13 mouse cellular contexts compared by ENCODE assay signal in the genomic region with DNA sequence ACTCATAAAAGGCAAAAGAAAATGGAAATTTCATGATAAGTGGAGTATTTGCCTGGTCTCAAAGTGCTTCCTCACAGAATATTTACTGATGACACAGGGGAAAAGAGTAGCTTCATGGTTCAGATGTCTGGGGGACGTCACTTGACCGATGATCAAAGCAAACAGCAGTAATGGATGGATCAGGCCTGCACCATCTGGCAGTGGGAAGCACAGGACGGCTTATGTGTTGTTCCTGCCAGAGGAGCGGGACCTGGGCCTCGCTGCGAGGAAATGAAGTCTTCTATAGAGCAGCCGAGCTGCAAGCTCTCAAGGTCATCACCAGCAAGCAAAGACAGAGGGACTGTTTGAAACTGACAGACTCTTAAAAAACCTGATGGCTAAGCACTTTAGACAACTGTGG. TPM values are rescaled to one million over a fixed set of nuclear protein-coding genes. Genes with fewer than 3 reads are reported as not detected.
DNase-seq lines count a peak whose midpoint lies in the region; ATAC-seq and TF ChIP-seq lines count a peak whose summit lies in the region.
"Had no signal": no experiment of that assay in that cellular context is flagged by ENCODE, and none has a peak within 500 bp of the region (broad histone marks: within the 10 kb centered on the region; RNA-seq: fewer than 3 reads in every experiment).

No protein-coding gene starts in this region.

- peak; percentile 5 for DNase-seq in hindbrain, embryonic 11.5 days (ENCODE audit: low spot score)
- peak; percentile 21 for DNase-seq in adrenal gland, adult 8-10 months
- DNase-seq in brain, embryonic 14.5 days (ENCODE audit: low read depth): peak; percentile 38
- peak; percentile 60 for DNase-seq in embryo, embryonic 10 days (ENCODE audit: low spot score)
- DNase-seq in right cerebral cortex, postnatal 10 days (ENCODE audit: low spot score in 2 of 2): no peak
- DNase-seq in lung, adult 2 months: no peak
- DNase-seq: liver, postnatal 0 days; thymus, postnatal 4 days had no signal

- 58% methylated on average over 7 of the region's 7 CpGs for WGBS in hindbrain, embryonic 11.5 days
- 59% methylated on average over 7 of the region's 7 CpGs for WGBS in hindbrain, embryonic 12.5 days
- WGBS in lung, adult 2 months: 55% methylated on average over 7 of the region's 7 CpGs

- no peak overlapping the region for H3K27ac ChIP-seq in hindbrain, embryonic 11.5 days (ENCODE audit: low read depth, low read length)
- no peak overlapping the region for H3K27ac ChIP-seq in hindbrain, embryonic 12.5 days
- H3K27ac ChIP-seq: limb, embryonic 10.5 days; midbrain, embryonic 15.5 days had no signal

- H3K4me2 ChIP-seq in hindbrain, embryonic 11.5 days (replicated peaks; ENCODE audit: low read depth, low read length): no peak overlapping the region
- no peak overlapping the region for H3K4me2 ChIP-seq in hindbrain, embryonic 12.5 days (replicated peaks)
- H3K4me2 ChIP-seq: midbrain, embryonic 15.5 days had no signal

- H3K27me3 ChIP-seq in hindbrain, embryonic 11.5 days (ENCODE audit: control insufficient read depth, insufficient read depth, low read length): no peaks in the 10 kb centered on the region
- no peaks in the 10 kb centered on the region for H3K27me3 ChIP-seq in hindbrain, embryonic 12.5 days
- H3K27me3 ChIP-seq: midbrain, embryonic 15.5 days had no signal

- H3K36me3 ChIP-seq in hindbrain, embryonic 11.5 days (ENCODE audit: control insufficient read depth, insufficient read depth, low read length): no peaks in the 10 kb centered on the region
- H3K36me3 ChIP-seq in hindbrain, embryonic 12.5 days: peaks cover 5% of the 10 kb centered on the region
- H3K36me3 ChIP-seq: midbrain, embryonic 15.5 days had no signal

- H3K4me1 ChIP-seq in hindbrain, embryonic 11.5 days (replicated peaks; ENCODE audit: control insufficient read depth, insufficient read depth, low read length): no peaks in the 10 kb centered on the region
- H3K4me1 ChIP-seq in hindbrain, embryonic 12.5 days: 0 out of 2 replicates have a peak, but pooled peaks cover 3% of the 10 kb centered on the region
- H3K4me1 ChIP-seq in lung, adult 2 months (ENCODE audit: control insufficient read depth, insufficient read depth, low read length): no peaks in the 10 kb centered on the region
- H3K4me1 ChIP-seq: midbrain, embryonic 15.5 days had no signal

- TF ChIP-seq CTCF in brain, embryonic 14.5 days (IDR thresholded peaks at IDR 0.05; ENCODE audit: borderline replicate concordance, extremely low read depth, insufficient read depth, insufficient read length): no peak
- no peak for TF ChIP-seq CTCF in lung, adult 2 months (IDR thresholded peaks at IDR 0.05; ENCODE audit: insufficient read depth, low read length)

- H3K4me3 ChIP-seq in hindbrain, embryonic 11.5 days (ENCODE audit: low read depth, low read length): no peak overlapping the region
- no peak overlapping the region for H3K4me3 ChIP-seq in hindbrain, embryonic 12.5 days
- H3K4me3 ChIP-seq in lung, adult 2 months (replicated peaks; ENCODE audit: extremely low read depth, low read depth, low read length): no peak overlapping the region
- H3K4me3 ChIP-seq: limb, embryonic 10.5 days; midbrain, embryonic 15.5 days had no signal

- no peak for ATAC-seq in hindbrain, embryonic 11.5 days (ENCODE audit: low FRiP score)
- ATAC-seq in hindbrain, embryonic 12.5 days (ENCODE audit: low FRiP score): no peak
- ATAC-seq in megakaryocyte, adult 5-6 weeks (ENCODE audit: poor library complexity, severe bottlenecking): no peak
- ATAC-seq: forebrain, embryonic 16.5 days; liver, postnatal 0 days; midbrain, embryonic 15.5 days had no signal

- TF ChIP-seq POLR2A in brain, embryonic 14.5 days (IDR thresholded peaks at IDR 0.05; ENCODE audit: borderline replicate concordance, extremely low read depth, insufficient read depth, insufficient read length, poor library complexity, severe bottlenecking): no peak
- no peak for TF ChIP-seq POLR2A in lung, adult 2 months (IDR thresholded peaks at IDR 0.05; ENCODE audit: borderline replicate concordance, extremely low read depth, low read depth, low read length)

- H3K9me3 ChIP-seq in hindbrain, embryonic 11.5 days (ENCODE audit: control insufficient read depth, low read length): no peaks in the 10 kb centered on the region
- no peaks in the 10 kb centered on the region for H3K9me3 ChIP-seq in hindbrain, embryonic 12.5 days (replicated peaks)
- H3K9me3 ChIP-seq: limb, embryonic 10.5 days; midbrain, embryonic 15.5 days had no signal

- H3K9ac ChIP-seq in hindbrain, embryonic 11.5 days (ENCODE audit: low read depth, low read length): no peak overlapping the region
- no peak overlapping the region for H3K9ac ChIP-seq in hindbrain, embryonic 12.5 days
- H3K9ac ChIP-seq: liver, postnatal 0 days; midbrain, embryonic 15.5 days had no signal

RNA-seq across cellular contexts. Expression of gene Rnf130, which starts 37.0 kb away (rescaled TPM):
- polyA plus RNA-seq in hindbrain, embryonic 11.5 days (2014; fragmentation: Nextera tagmentation; extraction: Ambion mirVana): 80.6 and 81.0 TPM in 2 replicates
- polyA plus RNA-seq in hindbrain, embryonic 12.5 days (2016; fragmentation: Nextera tagmentation; extraction: Ambion mirVana): 84.2 and 84.3 TPM in 2 replicates
- total RNA-seq in adrenal gland, adult 8-10 months (2022): 100 to 1,000 TPM; 103 to 148 (median 134) TPM
- polyA plus RNA-seq in brain, embryonic 14.5 days (2012; rRNA removed): 45.4 and 47.7 TPM in 2 replicates
- 424 and 462 TPM in 2 replicates for total RNA-seq in megakaryocyte, adult 5-6 weeks (2015)
- total RNA-seq in megakaryocyte, adult 5-6 weeks (2017): 408 and 436 TPM in 2 replicates
- polyA plus RNA-seq in lung, adult 2 months (2012; rRNA removed): 38.9 and 47.4 TPM in 2 replicates

Comparison
In these comparisons a context has a peak if more than half of its experiments do, and no peak if none do; other contexts are left out.
1. DNase-seq: peak in hindbrain, embryonic 11.5 days (single experiment), adrenal gland, adult 8-10 months (single experiment), brain, embryonic 14.5 days (single experiment) and embryo, embryonic 10 days (single experiment); none in right cerebral cortex, postnatal 10 days (0 of 2) and lung, adult 2 months (single experiment).